Mouse (Mus musculus) heart, adult 2 months (tissue): ENCODE measurements at regions not wholly inside any gene's neighbourhood (a gene's known extent, or its start where the extent isn't known, plus 50 kb on each side); places are given as distances from the start of the nearest gene placed in this dataset.

Experiments
- DNase-seq, 2 experiments: peaks; one replicate each; pipeline ENCODE4 v3.0.0; 2021
- H3K27ac ChIP-seq: fragments of 200-600 bp; 2 replicates; pipeline ENCODE4 v1.8.1; 2022
- H3K27me3 ChIP-seq: fragments of 200-500 bp; 2 replicates; pipeline ENCODE4 v1.6.1; 2012; ENCODE audit warnings: mild to moderate bottlenecking, low read length, inconsistent platforms, mixed read lengths; ENCODE audit not compliant: control insufficient read depth, insufficient read depth
- H3K36me3 ChIP-seq: fragments of 200-500 bp; 2 replicates; pipeline ENCODE4 v1.6.1; 2012; ENCODE audit warnings: low read length, inconsistent platforms; ENCODE audit not compliant: control insufficient read depth, insufficient read depth
- H3K4me1 ChIP-seq: fragments of 200-500 bp; 2 replicates; pipeline ENCODE4 v1.6.1; 2011; ENCODE audit warnings: low read length; ENCODE audit not compliant: control insufficient read depth, insufficient read depth
- H3K4me3 ChIP-seq: fragments of 200-600 bp; 2 replicates; pipeline ENCODE4 v1.8.1; 2022
- H3K79me2 ChIP-seq: fragments of 200-500 bp; replicated peaks from 2 replicates; pipeline ENCODE4 v1.6.1; 2012; ENCODE audit warnings: mild to moderate bottlenecking, inconsistent platforms, low read length, moderate library complexity, mixed read lengths; ENCODE audit not compliant: control insufficient read depth, insufficient read depth
- H3K9ac ChIP-seq: fragments of 200-500 bp; 2 replicates; pipeline ENCODE4 v1.6.1; 2012; ENCODE audit warnings: low read depth, mild to moderate bottlenecking, control low read depth, inconsistent platforms, low read length, mixed read lengths
- CTCF ChIP-seq: fragments of 200-600 bp; IDR thresholded peaks from 2 replicates; pipeline ENCODE4 v1.8.1; 2022; ENCODE audit warnings: antibody characterized with exemption, mild to moderate bottlenecking, moderate library complexity
- EP300 ChIP-seq: fragments of 200-500 bp; IDR thresholded peaks from 2 replicates; pipeline ENCODE4 v1.6.1; 2011; ENCODE audit warnings: low read depth, low read length, control low read depth; ENCODE audit not compliant: insufficient read depth
- POLR2A ChIP-seq: fragments of 200-500 bp; IDR thresholded peaks from 2 replicates; pipeline ENCODE4 v1.6.1; 2011; ENCODE audit warnings: mild to moderate bottlenecking, low read depth, low read length, control low read depth; ENCODE audit not compliant: insufficient read depth
- WGBS: fragments of 180-500 bp; shearing (Covaris S2); methylation state at CpG from one replicate; pipeline ENCODE4 v1.1.7; 2018; 5-methylcytosine and 5-hydroxymethylcytosine counted together
- intact Hi-C: fragments of 180-260 bp; cut with DNase I; formaldehyde crosslinking; loops from one replicate; pipeline ENCODE4 v1.15.1; 2025

DNA sequence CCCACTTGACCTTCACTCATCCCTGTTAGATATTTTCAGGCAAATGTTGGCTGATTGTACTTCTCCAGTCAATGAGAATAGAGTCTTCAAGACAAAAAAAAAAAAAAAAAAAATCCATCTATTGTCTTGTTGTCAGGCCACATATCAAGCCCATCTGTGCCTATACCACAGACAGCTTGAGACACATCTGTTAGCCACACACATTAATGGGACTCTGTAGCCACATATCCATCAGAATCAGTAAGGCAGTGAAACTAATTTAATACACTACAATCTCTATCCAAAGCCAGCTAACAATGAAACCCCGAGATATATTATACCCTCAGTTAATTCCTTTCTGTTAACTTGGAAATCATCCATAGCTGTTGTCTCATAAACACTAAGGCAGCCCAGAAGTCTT, 667.1 kb downstream of the Defb40 start:
- H3K27me3 ChIP-seq, result no peaks in the 10 kb centered on the region
- no peak for DNase-seq
- no peaks in the 10 kb centered on the region for H3K36me3 ChIP-seq
- H3K27ac ChIP-seq, result no peak overlapping the region
- WGBS, result 69% methylated on average over 1 of the region's 1 CpGs
- no peaks in the 10 kb centered on the region for H3K4me1 ChIP-seq
- no peaks in the 10 kb centered on the region for H3K79me2 ChIP-seq
- H3K4me3 ChIP-seq, result no peak overlapping the region
- H3K9ac ChIP-seq, result no peak overlapping the region
- TF ChIP-seq POLR2A (no peak), CTCF (no peak), EP300 (no peak)
- intact Hi-C loops, result no loop called here

DNA sequence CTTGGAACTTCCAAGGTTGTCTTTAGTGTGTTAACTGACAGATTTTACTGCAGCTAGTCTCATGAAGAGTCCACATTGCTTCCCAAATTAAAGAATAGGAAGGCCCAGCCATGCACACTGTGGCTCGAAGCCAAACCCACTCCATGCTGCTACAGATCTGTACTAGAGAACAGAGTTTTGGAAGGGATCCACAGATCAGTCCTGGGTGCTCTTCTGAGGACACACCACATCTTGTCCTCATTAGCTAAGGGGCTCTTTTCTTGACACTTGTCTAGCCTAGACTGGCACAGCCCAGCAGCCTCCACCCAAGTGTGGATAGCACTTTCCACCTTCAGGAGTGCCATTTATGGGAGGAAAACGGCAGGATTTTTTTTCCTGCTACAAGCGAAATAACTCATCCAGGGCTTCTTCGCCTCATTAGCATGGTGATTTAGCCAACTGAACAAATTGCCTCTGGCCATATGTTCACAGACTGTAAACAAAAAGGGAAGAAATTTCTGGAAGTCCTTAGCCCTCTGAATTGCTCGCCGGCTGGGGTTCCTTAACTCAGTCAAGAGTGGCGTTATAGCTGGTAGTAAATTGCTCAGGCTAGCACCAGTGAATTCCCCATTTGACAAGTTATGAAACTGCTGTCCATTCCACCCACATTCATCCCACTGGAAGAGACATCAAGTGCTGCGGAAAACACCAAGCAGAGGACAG, 690.4 kb downstream of the Defb40 start:
- Histone ChIP-seq H3K27ac (no peak overlapping the region), H3K36me3 (no peaks in the 10 kb centered on the region), H3K79me2 (no peaks in the 10 kb centered on the region), H3K4me1 (no peaks in the 10 kb centered on the region), H3K27me3 (no peaks in the 10 kb centered on the region), H3K4me3 (no peak overlapping the region), H3K9ac (no peak overlapping the region)
- DNase-seq, result no peak
- TF ChIP-seq EP300 (no peak), CTCF (no peak), POLR2A (no peak)
- intact Hi-C loops, result no loop called here
- WGBS, result 76% methylated on average over 8 of the region's 8 CpGs

- H3K27me3 ChIP-seq, result no peaks in the 10 kb centered on the region
These were observed 698.1 kb downstream of the Defb40 start for GRCm38 (mm10) chr8:18279932-18280331.

DNA sequence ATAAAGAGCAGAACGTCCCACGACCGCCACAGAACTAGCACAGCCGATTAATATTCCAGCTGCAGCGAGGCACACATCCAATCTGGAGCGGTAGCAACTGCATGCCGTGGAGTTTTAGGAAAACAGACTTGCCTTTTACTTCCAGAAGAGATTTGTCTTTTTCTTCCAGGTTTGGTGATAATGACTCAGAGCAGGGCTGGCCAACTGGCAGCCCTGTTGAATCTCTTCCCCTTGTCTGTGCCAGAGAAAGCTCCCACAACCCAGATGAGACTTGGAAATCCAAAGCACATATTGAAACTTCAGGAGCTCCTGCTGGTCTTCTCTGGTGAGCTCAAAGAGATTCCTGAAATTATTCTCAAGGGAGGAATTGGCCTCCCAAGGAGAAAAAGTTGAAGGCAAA, 709.8 kb downstream of the Defb40 start:
- intact Hi-C loops, result no loop called here
- H3K79me2 ChIP-seq, result no peaks in the 10 kb centered on the region
- TF ChIP-seq EP300 (no peak), POLR2A (no peak)
- no peaks in the 10 kb centered on the region for H3K4me1 ChIP-seq
- 75% methylated on average over 7 of the region's 7 CpGs for WGBS
- H3K36me3 ChIP-seq, result no peaks in the 10 kb centered on the region
- no peak overlapping the region for H3K27ac ChIP-seq
- no peak overlapping the region for H3K9ac ChIP-seq
- DNase-seq, result no peak
- H3K4me3 ChIP-seq, result no peak overlapping the region
- H3K27me3 ChIP-seq, result no peaks in the 10 kb centered on the region

More at GRCm38 (mm10) chr8:18279932-18280331, 698.1 kb downstream of the Defb40 start:
- Histone ChIP-seq H3K79me2 (no peaks in the 10 kb centered on the region), H3K4me3 (no peak overlapping the region), H3K27ac (no peak overlapping the region), H3K9ac (no peak overlapping the region), H3K36me3 (no peaks in the 10 kb centered on the region), H3K4me1 (no peaks in the 10 kb centered on the region)
- no peak for DNase-seq
- intact Hi-C loops, result no loop called here
- no peak for TF ChIP-seq POLR2A
- TF ChIP-seq CTCF, result no peak
- TF ChIP-seq EP300, result no peak
- 72% methylated on average over 4 of the region's 4 CpGs for WGBS

GRCm38 (mm10) chr8:18258287-18258961, 719.6 kb downstream of the Defb40 start:
- H3K4me1 ChIP-seq, result no peaks in the 10 kb centered on the region
- no peaks in the 10 kb centered on the region for H3K27me3 ChIP-seq
- no peak overlapping the region for H3K27ac ChIP-seq
- H3K36me3 ChIP-seq, result no peaks in the 10 kb centered on the region
- intact Hi-C loops, result no loop called here
- H3K79me2 ChIP-seq, result no peaks in the 10 kb centered on the region
- no peak for DNase-seq
- no peak for TF ChIP-seq POLR2A
- 45% methylated on average over 7 of the region's 7 CpGs for WGBS
- no peak overlapping the region for H3K4me3 ChIP-seq
- H3K9ac ChIP-seq, result no peak overlapping the region

DNA sequence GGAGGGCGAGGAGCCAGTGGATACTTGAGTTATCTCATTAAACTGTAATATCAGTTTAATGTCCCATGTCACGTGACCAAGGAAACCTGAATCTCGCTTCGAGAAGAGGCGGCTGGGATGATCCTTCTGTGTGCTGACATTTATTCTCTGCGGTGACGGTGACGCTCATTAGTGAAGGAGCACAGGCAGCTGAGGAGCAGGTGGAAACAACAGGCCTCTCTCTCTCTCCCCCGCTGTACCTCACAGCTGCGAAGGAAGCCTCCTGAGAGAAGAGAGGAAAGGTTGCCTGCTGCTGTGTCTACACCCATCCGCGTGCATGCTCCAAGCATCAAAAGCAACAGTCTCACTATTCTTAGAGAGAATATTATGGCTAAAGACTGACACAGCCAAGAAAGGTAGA, 731.8 kb downstream of the Defb40 start:
- H3K4me1 ChIP-seq, result no peaks in the 10 kb centered on the region
- no peak overlapping the region for H3K9ac ChIP-seq
- H3K4me3 ChIP-seq, result no peak overlapping the region
- H3K27me3 ChIP-seq, result no peaks in the 10 kb centered on the region
- H3K27ac ChIP-seq, result no peak overlapping the region
- H3K79me2 ChIP-seq, result no peaks in the 10 kb centered on the region
- no peak for DNase-seq
- 82% methylated on average over 12 of the region's 12 CpGs for WGBS
- intact Hi-C loops, result no loop called here
- TF ChIP-seq EP300, result no peak
- no peak for TF ChIP-seq CTCF
- TF ChIP-seq POLR2A, result no peak
- no peaks in the 10 kb centered on the region for H3K36me3 ChIP-seq
